Mouse (Mus musculus) intestine, embryonic 15.5 days (tissue): ENCODE data around the gene Pitpnm1. TPM values are rescaled to one million over a fixed set of nuclear protein-coding genes. Genes with fewer than 3 reads are reported as not detected.

Experiments
- ATAC-seq: fragments of 200-750 bp; cut with Nextera tagmentation; 2 replicates; pipeline ENCODE4 v1.8.0; 2017; ENCODE audit warnings: moderate TSS enrichment, moderate library complexity
- H3K27ac ChIP-seq: fragments of 300-500 bp; sonication (generic); 2 replicates; pipeline ENCODE4 v1.5.1; 2015; ENCODE audit warnings: mild to moderate bottlenecking, inconsistent platforms
- H3K27me3 ChIP-seq: fragments of 300-500 bp; sonication (generic); replicated peaks from 2 replicates; pipeline ENCODE4 v1.6.1; 2015; ENCODE audit warnings: inconsistent platforms
- H3K36me3 ChIP-seq: fragments of 300-500 bp; sonication (generic); 2 replicates; pipeline ENCODE4 v1.6.1; 2015; ENCODE audit warnings: inconsistent platforms
- H3K4me1 ChIP-seq: fragments of 300-500 bp; sonication (generic); replicated peaks from 2 replicates; pipeline ENCODE4 v1.6.1; 2015; ENCODE audit warnings: inconsistent platforms
- H3K4me2 ChIP-seq: fragments of 300-500 bp; sonication (generic); replicated peaks from 2 replicates; pipeline ENCODE4 v1.6.1; 2015; ENCODE audit warnings: mild to moderate bottlenecking, inconsistent platforms
- H3K4me3 ChIP-seq: fragments of 300-500 bp; sonication (generic); replicated peaks from 2 replicates; pipeline ENCODE4 v1.5.1; 2015; ENCODE audit warnings: inconsistent platforms
- H3K9ac ChIP-seq: fragments of 300-500 bp; sonication (generic); 2 replicates; pipeline ENCODE4 v1.6.1; 2015; ENCODE audit warnings: inconsistent platforms
- H3K9me3 ChIP-seq: fragments of 300-500 bp; sonication (generic); 2 replicates; pipeline ENCODE4 v1.6.1; 2016; ENCODE audit warnings: inconsistent platforms
- WGBS: fragments of 180-500 bp; shearing (Covaris S2); methylation state at CpG from one replicate; pipeline ENCODE4 v1.1.7; 2015; 5-methylcytosine and 5-hydroxymethylcytosine counted together
- polyA plus RNA-seq: library from polyadenylated mRNA; unstranded; fragments of >200 nt; fragmentation: Nextera tagmentation; extraction: Ambion mirVana; gene quantifications from 2 replicates; pipeline ENCODE4 v1.2.1, GENCODE M21; 2015

The Pitpnm1 gene
- polyA plus RNA-seq, 1 experiment from 2014 or later, result 13.8 TPM

- WGBS, result 78% methylated on average over 6 of the region's 6 CpGs
- no peak for ATAC-seq
Observed at GRCm38 (mm10) chr19:4089128-4089527, 10.7 kb upstream of the Pitpnm1 start.

DNA sequence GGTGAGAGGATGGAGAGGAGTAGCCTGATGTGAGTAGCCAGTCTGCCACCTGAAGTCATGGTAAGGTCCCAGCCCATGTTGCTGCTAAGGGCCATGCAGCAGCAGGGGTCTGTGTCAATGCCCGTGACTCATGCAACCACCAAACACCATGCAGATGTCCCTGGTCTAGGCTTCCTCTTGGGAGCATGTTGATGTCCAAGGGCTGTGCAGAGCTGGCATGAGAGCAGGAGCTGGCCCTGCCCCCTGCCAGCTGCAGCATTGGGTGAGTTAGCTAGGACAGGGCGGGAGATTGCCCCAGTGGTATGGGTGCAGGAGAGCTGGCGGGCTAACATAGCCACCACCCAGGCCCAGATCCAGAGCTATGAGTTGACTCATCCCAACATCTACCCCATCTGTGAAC is 9.4 kb upstream of the Pitpnm1 start:
- Histone ChIP-seq H3K27me3 (no peaks in the 10 kb centered on the region), H3K4me1 (no peaks in the 10 kb centered on the region), H3K9ac (no peak overlapping the region), H3K4me2 (no peak overlapping the region), H3K27ac (no peak overlapping the region), H3K4me3 (no peak overlapping the region), H3K36me3 (no peaks in the 10 kb centered on the region), H3K9me3 (no peaks in the 10 kb centered on the region)
- 88% methylated on average over 3 of the region's 3 CpGs for WGBS
- no peak for ATAC-seq

More at GRCm38 (mm10) chr19:4089128-4089527, 10.7 kb upstream of the Pitpnm1 start:
- Histone ChIP-seq H3K27me3 (no peaks in the 10 kb centered on the region), H3K4me3 (no peak overlapping the region), H3K9me3 (no peaks in the 10 kb centered on the region), H3K4me2 (no peak overlapping the region), H3K9ac (no peak overlapping the region), H3K27ac (no peak overlapping the region), H3K4me1 (0 out of 2 replicates have a peak, but pooled peaks cover under 1% of the 10 kb centered on the region), H3K36me3 (no peaks in the 10 kb centered on the region)

- H3K27me3 ChIP-seq, result no peaks in the 10 kb centered on the region
- H3K4me2 ChIP-seq, result no peak overlapping the region
- WGBS, result 68% methylated on average over 2 of the region's 2 CpGs
- H3K9me3 ChIP-seq, result no peaks in the 10 kb centered on the region
- H3K9ac ChIP-seq, result no peak overlapping the region
- H3K27ac ChIP-seq, result no peak overlapping the region
- no peak overlapping the region for H3K4me3 ChIP-seq
- H3K4me1 ChIP-seq, result peaks cover 2% of the 10 kb centered on the region; the same call in 1 of the 2 replicates
- H3K36me3 ChIP-seq, result no peaks in the 10 kb centered on the region
- no peak for ATAC-seq
Observed at GRCm38 (mm10) chr19:4091383-4091782, 8.4 kb upstream of the Pitpnm1 start.

DNA sequence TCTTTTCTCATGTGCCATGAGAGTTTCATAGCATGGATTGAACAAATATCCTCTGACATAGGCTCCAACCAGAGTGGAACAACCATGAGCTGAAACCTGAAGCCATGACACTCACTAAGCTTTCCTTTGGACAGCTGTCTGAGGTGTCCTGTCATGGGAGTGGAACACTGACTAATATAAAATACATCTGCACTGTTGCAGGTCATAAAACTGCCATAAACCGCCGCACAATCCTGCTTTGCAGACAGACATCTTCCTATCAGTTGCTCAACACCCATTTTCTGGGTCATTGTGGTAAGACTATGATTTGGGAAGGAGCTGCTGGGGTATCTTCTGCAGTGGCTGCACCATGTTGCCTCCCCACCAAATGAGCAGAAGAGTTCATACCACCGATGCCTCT is 7.0 kb upstream of the Pitpnm1 start:
- H3K9me3 ChIP-seq, result no peaks in the 10 kb centered on the region
- no peak overlapping the region for H3K4me2 ChIP-seq
- no peak overlapping the region for H3K27ac ChIP-seq
- ATAC-seq, result no peak
- H3K9ac ChIP-seq, result no peak overlapping the region
- H3K27me3 ChIP-seq, result no peaks in the 10 kb centered on the region
- H3K4me1 ChIP-seq, result peaks cover 6% of the 10 kb centered on the region
- no peaks in the 10 kb centered on the region for H3K36me3 ChIP-seq
- WGBS, result 69% methylated on average over 3 of the region's 3 CpGs
- H3K4me3 ChIP-seq, result no peak overlapping the region

DNA sequence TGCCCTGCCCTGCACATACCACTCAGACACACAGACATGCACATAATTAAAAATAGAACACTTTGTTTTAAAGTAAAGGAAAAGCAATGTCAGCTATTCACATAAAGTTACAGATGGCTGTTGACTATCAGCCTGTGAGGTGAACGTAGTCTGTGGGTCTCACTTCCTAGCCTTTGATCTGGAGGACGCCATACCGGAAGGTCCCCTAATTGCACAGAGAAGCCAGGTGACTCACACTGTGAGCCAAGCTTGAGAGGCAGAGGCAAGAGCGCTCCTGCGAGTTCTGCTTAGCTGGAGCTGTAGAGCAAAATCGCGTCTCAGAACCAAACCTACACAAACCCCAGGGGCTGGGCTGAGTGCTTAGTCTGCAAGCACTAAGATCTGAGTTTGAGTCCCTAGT is 6.0 kb upstream of the Pitpnm1 start:
- WGBS, result 64% methylated on average over 7 of the region's 7 CpGs
- Histone ChIP-seq H3K9ac (no peak overlapping the region), H3K9me3 (no peaks in the 10 kb centered on the region), H3K4me3 (no peak overlapping the region), H3K4me2 (no peak overlapping the region), H3K36me3 (no peaks in the 10 kb centered on the region), H3K27me3 (no peaks in the 10 kb centered on the region), H3K4me1 (peaks cover 14% of the 10 kb centered on the region), H3K27ac (no peak overlapping the region)
- no peak for ATAC-seq

DNA sequence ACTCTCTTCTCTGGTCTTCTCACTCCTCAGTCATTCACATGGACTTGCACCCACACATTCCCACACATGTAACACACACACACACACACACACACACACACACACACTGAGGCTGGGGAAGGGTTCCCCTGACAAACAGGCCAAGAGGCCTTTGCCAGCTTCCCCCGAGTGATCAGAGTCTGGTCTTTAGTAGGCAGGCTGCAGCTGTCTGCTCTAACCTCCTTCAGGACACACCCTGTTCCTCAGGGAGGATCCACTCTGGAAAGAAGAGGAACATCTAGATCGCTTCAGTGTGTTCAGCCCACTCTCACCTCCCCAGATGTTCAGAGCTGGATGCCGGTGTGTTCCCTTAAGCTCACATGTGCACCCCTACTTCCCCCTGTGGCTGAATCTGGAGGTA is 5.5 kb upstream of the Pitpnm1 start:
- ATAC-seq, result no peak
- WGBS, result 69% methylated on average over 3 of the region's 3 CpGs
- no peaks in the 10 kb centered on the region for H3K36me3 ChIP-seq

GRCm38 (mm10) chr19:4094774-4095303 is 5.0 kb upstream of the Pitpnm1 start:
- 80% methylated on average over 5 of the region's 5 CpGs for WGBS
- H3K4me3 ChIP-seq, result no peak overlapping the region

More for the DNA sequence above, 5.5 kb upstream of the Pitpnm1 start:
- Histone ChIP-seq H3K27ac (no peak overlapping the region), H3K27me3 (no peaks in the 10 kb centered on the region), H3K9me3 (no peaks in the 10 kb centered on the region), H3K4me1 (peaks cover 20% of the 10 kb centered on the region), H3K9ac (0 out of 2 replicates have a peak overlapping the region, but pooled peaks have one; percentile 17), H3K4me2 (no peak overlapping the region), H3K4me3 (no peak overlapping the region)

GRCm38 (mm10) chr19:4095802-4096201 is 4.0 kb upstream of the Pitpnm1 start:
- Histone ChIP-seq H3K9ac (no peak overlapping the region), H3K4me3 (no peak overlapping the region), H3K4me2 (no peak overlapping the region), H3K9me3 (no peaks in the 10 kb centered on the region), H3K27me3 (peaks cover 4% of the 10 kb centered on the region; the same call in 1 of the 2 replicates), H3K4me1 (peaks cover 35% of the 10 kb centered on the region), H3K36me3 (no peaks in the 10 kb centered on the region), H3K27ac (no peak overlapping the region)
- no peak for ATAC-seq
- 73% methylated on average over 3 of the region's 3 CpGs for WGBS

More at GRCm38 (mm10) chr19:4094774-4095303, 5.0 kb upstream of the Pitpnm1 start:
- peaks cover 25% of the 10 kb centered on the region for H3K4me1 ChIP-seq
- H3K9ac ChIP-seq, result no peak overlapping the region
- H3K36me3 ChIP-seq, result no peaks in the 10 kb centered on the region
- H3K27ac ChIP-seq, result no peak overlapping the region
- no peaks in the 10 kb centered on the region for H3K27me3 ChIP-seq
- no peak overlapping the region for H3K4me2 ChIP-seq
- no peak for ATAC-seq
- H3K9me3 ChIP-seq, result no peaks in the 10 kb centered on the region

DNA sequence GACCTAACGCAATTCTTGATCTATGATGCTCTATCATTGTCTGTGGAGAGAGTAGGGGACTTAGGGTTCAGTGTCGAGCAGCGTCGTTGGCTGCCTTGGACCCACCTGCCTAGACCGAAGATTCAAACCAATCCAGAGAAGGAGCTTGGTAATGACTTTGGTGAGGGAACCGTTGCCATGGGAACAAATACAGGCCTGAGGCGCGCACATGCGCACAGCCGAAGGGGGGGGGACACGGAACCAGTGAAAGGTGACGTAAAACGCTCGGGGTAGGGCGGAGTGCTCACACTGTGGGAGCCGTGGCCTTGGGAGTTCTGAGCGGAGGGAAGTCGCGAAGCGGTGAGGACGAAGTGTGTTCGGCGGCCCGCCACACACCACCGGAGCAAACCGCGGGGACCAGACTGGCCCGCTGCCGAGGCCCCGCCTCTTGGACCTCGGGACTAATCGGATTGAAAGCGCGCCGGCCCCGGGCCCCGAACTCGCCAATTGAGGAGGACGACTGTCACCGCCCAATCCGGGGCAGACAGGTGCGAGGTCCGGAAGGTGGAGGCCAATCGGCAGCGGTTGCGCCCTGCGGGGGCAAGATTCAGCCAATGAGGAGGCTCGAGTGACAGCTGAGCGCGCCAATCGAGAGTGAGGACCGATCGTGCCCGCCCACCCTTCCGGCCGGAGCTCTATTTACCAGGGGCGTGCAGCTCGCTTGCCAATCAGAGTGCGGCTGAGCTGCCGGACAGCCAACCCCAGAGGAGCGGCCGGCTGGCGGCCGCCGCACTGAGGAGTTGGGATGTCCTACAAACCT is 3.0 kb upstream of the Pitpnm1 start, which contains the start of gene Cdk2ap2:
Cdk2ap2 (plus strand) TSS at position 541 of the 799 bp plus-strand sequence.
- peak within 1 kb of the TSS; percentile 57 for H3K9ac ChIP-seq
- H3K4me1 ChIP-seq, result peaks cover 41% of the 10 kb centered on the region
- H3K27ac ChIP-seq, result peak within 1 kb of the TSS; percentile 89
- no peaks in the 10 kb centered on the region for H3K36me3 ChIP-seq
- peak within 1 kb of the TSS; percentile 95 for H3K4me2 ChIP-seq
- peak within 1 kb of the TSS; percentile 66 for H3K4me3 ChIP-seq
- H3K9me3 ChIP-seq, result no peaks in the 10 kb centered on the region
- peaks cover 10% of the 10 kb centered on the region for H3K27me3 ChIP-seq
- peak; percentile 94 for ATAC-seq
- under 1% methylated on average over 65 of the region's 65 CpGs for WGBS

GRCm38 (mm10) chr19:4097441-4097825 is 2.4 kb upstream of the Pitpnm1 start:
- Histone ChIP-seq H3K9ac (peak overlapping the region; percentile 57), H3K4me2 (peak overlapping the region; percentile 95), H3K27me3 (peaks cover 10% of the 10 kb centered on the region), H3K4me1 (peaks cover 41% of the 10 kb centered on the region), H3K4me3 (peak overlapping the region; percentile 66), H3K27ac (peak overlapping the region; percentile 87), H3K9me3 (no peaks in the 10 kb centered on the region), H3K36me3 (no peaks in the 10 kb centered on the region)
- 2% methylated on average over 21 of the region's 21 CpGs for WGBS
- ATAC-seq, result peak; percentile 69

- WGBS, result 81% methylated on average over 13 of the region's 13 CpGs
- no peak overlapping the region for H3K9ac ChIP-seq
- peak overlapping the region; percentile 95 for H3K4me2 ChIP-seq
- no peak for ATAC-seq
- no peak overlapping the region for H3K27ac ChIP-seq
- H3K4me1 ChIP-seq, result peaks cover 41% of the 10 kb centered on the region
- no peaks in the 10 kb centered on the region for H3K9me3 ChIP-seq
- H3K27me3 ChIP-seq, result peaks cover 10% of the 10 kb centered on the region
- H3K36me3 ChIP-seq, result no peaks in the 10 kb centered on the region
- 0 out of 2 replicates have a peak overlapping the region, but pooled peaks have one; percentile 66 for H3K4me3 ChIP-seq
Observed at GRCm38 (mm10) chr19:4098426-4098825, 1.4 kb upstream of the Pitpnm1 start.

DNA sequence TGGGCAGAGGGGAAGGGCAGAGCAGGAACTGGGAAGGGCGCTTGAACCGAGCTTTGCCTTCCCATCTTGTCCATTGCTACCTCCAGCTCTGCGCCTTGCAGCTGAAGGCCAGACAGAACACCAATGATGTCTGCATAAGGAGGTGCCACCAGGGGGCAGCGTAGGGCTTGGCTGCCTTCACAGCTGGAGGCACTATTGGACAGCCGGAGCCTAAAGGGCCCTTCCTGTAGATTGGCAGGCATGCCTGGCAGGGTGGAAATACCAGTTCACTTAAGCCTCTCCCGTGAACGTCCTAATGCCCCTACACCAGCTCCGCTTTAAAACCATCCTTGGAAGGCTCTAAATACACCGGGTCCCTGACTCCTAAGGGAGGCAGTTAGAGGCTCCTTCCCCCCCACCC is 742 bp upstream of the Pitpnm1 start:
- no peaks in the 10 kb centered on the region for H3K9me3 ChIP-seq
- H3K4me2 ChIP-seq, result peak overlapping the region; percentile 95
- peak overlapping the region; percentile 33 for H3K27ac ChIP-seq
- H3K9ac ChIP-seq, result no peak overlapping the region
- H3K27me3 ChIP-seq, result peaks cover 10% of the 10 kb centered on the region
- H3K4me3 ChIP-seq, result no peak overlapping the region
- peaks cover 41% of the 10 kb centered on the region for H3K4me1 ChIP-seq
- 0 out of 2 replicates have a peak, but pooled peaks have one; percentile 5 for ATAC-seq
- 15% methylated on average over 9 of the region's 9 CpGs for WGBS
- no peaks in the 10 kb centered on the region for H3K36me3 ChIP-seq
